Mouse (Mus musculus) heart, embryonic 14.5 days (tissue): ENCODE measurements around the gene Igbp1. TPM values are rescaled to one million over a fixed set of nuclear protein-coding genes. Genes with fewer than 3 reads are reported as not detected.

Experiments
- ATAC-seq: fragments of 200-750 bp; cut with Nextera tagmentation; 2 replicates; pipeline ENCODE4 v1.8.0; 2017; ENCODE audit warnings: low read depth, moderate TSS enrichment; ENCODE audit not compliant: insufficient number of reproducible peaks, insufficient read depth, low FRiP score
- H3K27ac ChIP-seq, 2 experiments: fragments of 200-500 bp in 1 of 2; fragments of 300-500 bp in 1 of 2; sonication (generic) in 1 of 2; replicated peaks in 1 of 2; 2 replicates each; pipeline ENCODE4 v1.5.1; 2012 to 2014; ENCODE audit warnings: low read depth in 2 of 2, low read length in 2 of 2, control low read depth in 1 of 2, mild to moderate bottlenecking in 1 of 2, mixed read lengths in 1 of 2; ENCODE audit not compliant: control insufficient read depth in 1 of 2, insufficient read depth in 1 of 2
- H3K27me3 ChIP-seq: fragments of 300-500 bp; sonication (generic); 2 replicates; pipeline ENCODE4 v1.6.1; 2014; ENCODE audit warnings: mild to moderate bottlenecking, low read length, control low read depth; ENCODE audit not compliant: control insufficient read depth, insufficient read depth
- H3K36me3 ChIP-seq: fragments of 300-500 bp; sonication (generic); 2 replicates; pipeline ENCODE4 v1.6.1; 2014; ENCODE audit warnings: mild to moderate bottlenecking, control low read depth, low read length, mixed read lengths; ENCODE audit not compliant: control insufficient read depth, insufficient read depth
- H3K4me1 ChIP-seq, 2 experiments: fragments of 200-500 bp in 1 of 2; fragments of 300-500 bp in 1 of 2; sonication (generic) in 1 of 2; 2 replicates each; pipeline ENCODE4 v1.6.1; 2012 to 2014; ENCODE audit warnings: low read length in 2 of 2, control low read depth in 1 of 2, mixed read lengths in 1 of 2; ENCODE audit not compliant: control insufficient read depth in 2 of 2, insufficient read depth in 2 of 2
- H3K4me2 ChIP-seq: fragments of 300-500 bp; sonication (generic); 2 replicates; pipeline ENCODE4 v1.6.1; 2014; ENCODE audit warnings: mild to moderate bottlenecking, low read length
- H3K4me3 ChIP-seq, 2 experiments: fragments of 200-500 bp in 1 of 2; fragments of 300-500 bp in 1 of 2; sonication (generic) in 1 of 2; 2 replicates each; pipeline ENCODE4 v1.5.1; 2012 to 2014; ENCODE audit warnings: low read length in 2 of 2, mild to moderate bottlenecking in 2 of 2, control low read depth in 1 of 2, low read depth in 1 of 2, moderate library complexity in 1 of 2; ENCODE audit not compliant: control insufficient read depth in 1 of 2, insufficient read depth in 1 of 2
- H3K9ac ChIP-seq: fragments of 300-500 bp; sonication (generic); 2 replicates; pipeline ENCODE4 v1.6.1; 2014; ENCODE audit warnings: mild to moderate bottlenecking, low read length
- H3K9me3 ChIP-seq: fragments of 300-500 bp; sonication (generic); 2 replicates; pipeline ENCODE4 v1.6.1; 2016; ENCODE audit warnings: low read length, control low read depth; ENCODE audit not compliant: control insufficient read depth
- WGBS: fragments of 180-500 bp; shearing (Covaris S2); extraction: QIAGEN DNeasy Blood & Tissue Kit; methylation state at CpG from one replicate; pipeline ENCODE4 v1.1.7; 2014; 5-methylcytosine and 5-hydroxymethylcytosine counted together
- polyA plus RNA-seq: library from polyadenylated mRNA; unstranded; fragments of >200 nt; fragmentation: Nextera tagmentation; extraction: Ambion mirVana; gene quantifications from 2 replicates; pipeline ENCODE4 v1.2.1, GENCODE M21; 2014

The Igbp1 gene
- polyA plus RNA-seq, 1 experiment from 2014 or later = 30.6 TPM

DNA sequence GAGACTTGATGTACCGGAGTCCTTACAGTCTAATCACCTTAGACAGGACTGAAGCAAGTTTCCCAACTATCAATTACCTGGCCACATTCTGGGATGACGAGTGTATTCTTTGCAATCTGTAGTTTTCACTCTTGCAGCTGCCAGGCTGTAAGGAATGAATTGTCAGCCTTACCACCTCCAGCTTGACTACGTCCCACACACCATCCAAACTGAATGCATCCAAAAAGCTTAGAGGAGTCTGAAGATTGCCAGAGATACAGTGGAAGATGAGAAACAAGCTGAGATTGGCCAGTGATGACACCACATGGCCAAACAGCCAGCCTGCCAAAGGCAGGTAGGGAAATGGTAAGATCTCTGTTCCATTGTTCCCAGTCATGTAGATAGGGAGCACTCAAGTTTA lies 71.6 kb downstream of the Igbp1 start:
- no peaks in the 10 kb centered on the region for H3K9me3 ChIP-seq
- 66% methylated on average over 3 of the region's 3 CpGs for WGBS
- no peaks in the 10 kb centered on the region for H3K27me3 ChIP-seq
- ATAC-seq = no peak
- H3K4me3 ChIP-seq = no peak overlapping the region
- no peak overlapping the region for H3K4me2 ChIP-seq
- H3K27ac ChIP-seq = no peak overlapping the region
- H3K36me3 ChIP-seq = no peaks in the 10 kb centered on the region
- H3K9ac ChIP-seq = no peak overlapping the region
- H3K4me1 ChIP-seq = no peaks in the 10 kb centered on the region

Other genes starting within 250 kb of the Igbp1 start
- not detected in 2 replicates for gene Otud6a, start 65.3 kb upstream of the Igbp1 start, polyA plus RNA-seq
- gene Awat2, start 51.6 kb upstream of the Igbp1 start, polyA plus RNA-seq = not detected in 2 replicates
- gene Dgat2l6, start 30.5 kb downstream of the Igbp1 start, polyA plus RNA-seq = not detected in 2 replicates
- gene Awat1, start 78.0 kb downstream of the Igbp1 start, polyA plus RNA-seq = not detected in 2 replicates
- gene P2ry4, start 100.6 kb downstream of the Igbp1 start, polyA plus RNA-seq = not detected in 2 replicates
- 0.78 and 0.82 TPM in 2 replicates for gene Arr3, start 111.2 kb downstream of the Igbp1 start, polyA plus RNA-seq
- 24.6 and 25.7 TPM in 2 replicates for gene Kif4, start 131.4 kb downstream of the Igbp1 start, polyA plus RNA-seq
- gene Pdzd11, start 132.3 kb downstream of the Igbp1 start, polyA plus RNA-seq = 97.4 and 103 TPM in 2 replicates
- gene Gdpd2, start 235.6 kb downstream of the Igbp1 start, polyA plus RNA-seq = 0.62 and 0.75 TPM in 2 replicates